Mouse (Mus musculus) retina, embryonic 14.5 days (tissue): ENCODE measurements around the gene Spon1.
A peak's percentile ranks its signal among the peaks of the same experiment; 100 is the strongest.

Experiments
- DNase-seq: peaks from one replicate; pipeline ENCODE4 v3.0.0-alpha.2; 2015; ENCODE audit warnings: low spot score

Gene Spon1

GRCm38 (mm10) chr7:114005499-114005898 is 239.7 kb downstream of the Spon1 start:
- DNase-seq: no peak

GRCm38 (mm10) chr7:114006456-114006855 is 240.7 kb downstream of the Spon1 start:
- no peak for DNase-seq

GRCm38 (mm10) chr7:114007565-114007964 is 241.8 kb downstream of the Spon1 start:
- DNase-seq: no peak

GRCm38 (mm10) chr7:114011726-114012443 is 246.1 kb downstream of the Spon1 start:
- DNase-seq: no peak

GRCm38 (mm10) chr7:114016001-114016949 is 250.5 kb downstream of the Spon1 start:
- DNase-seq: no peak

GRCm38 (mm10) chr7:114018861-114019260 is 253.1 kb downstream of the Spon1 start:
- DNase-seq: no peak

- DNase-seq: peak; percentile 63
These were observed 254.4 kb downstream of the Spon1 start for GRCm38 (mm10) chr7:114020057-114020703.

- peak; percentile 94 for DNase-seq
These were observed 254.9 kb downstream of the Spon1 start for GRCm38 (mm10) chr7:114020704-114021093.

- no peak for DNase-seq
These were observed 261.1 kb downstream of the Spon1 start for GRCm38 (mm10) chr7:114026923-114027322.

- DNase-seq: no peak
These were observed 261.6 kb downstream of the Spon1 start for GRCm38 (mm10) chr7:114027406-114027805.

- no peak for DNase-seq
These were observed 263.0 kb downstream of the Spon1 start for GRCm38 (mm10) chr7:114028828-114029227.

- DNase-seq: no peak
These were observed 263.8 kb downstream of the Spon1 start for GRCm38 (mm10) chr7:114029596-114029995.

GRCm38 (mm10) chr7:114037237-114037636 is 271.4 kb downstream of the Spon1 start:
- no peak for DNase-seq

GRCm38 (mm10) chr7:114041349-114041748 is 275.6 kb downstream of the Spon1 start:
- DNase-seq: no peak

- no peak for DNase-seq
These were observed 277.5 kb downstream of the Spon1 start for GRCm38 (mm10) chr7:114042973-114043928.

GRCm38 (mm10) chr7:114043929-114044549 is 278.2 kb downstream of the Spon1 start:
- DNase-seq: no peak

- DNase-seq: no peak
These were observed 280.0 kb downstream of the Spon1 start for GRCm38 (mm10) chr7:114045814-114046213.

GRCm38 (mm10) chr7:114053720-114054119 is 287.9 kb downstream of the Spon1 start:
- DNase-seq: no peak

- no peak for DNase-seq
These were observed 292.4 kb downstream of the Spon1 start for GRCm38 (mm10) chr7:114058166-114058565.

GRCm38 (mm10) chr7:114058927-114059441 is 293.2 kb downstream of the Spon1 start:
- no peak for DNase-seq

GRCm38 (mm10) chr7:114060445-114060844 is 294.6 kb downstream of the Spon1 start:
- DNase-seq: no peak
